Mouse (Mus musculus) MEL (cell line): ENCODE data around the gene Olfr520.

Experiments used
- CTCF ChIP-seq, 3 experiments: IDR thresholded peaks in 2 of 3; conservative IDR thresholded peaks in 1 of 3; 2 replicates each; pipeline ENCODE4 v1.5.1; 2011 to 2012; ENCODE audit warnings: low read length in 3 of 3, low read depth in 2 of 3, mild to moderate bottlenecking in 2 of 3, improper control_type of control experiment in 1 of 3, inconsistent platforms in 1 of 3, mixed read lengths in 1 of 3, moderate library complexity in 1 of 3; ENCODE audit not compliant: control insufficient read depth in 1 of 3, insufficient read depth in 1 of 3, poor library complexity in 1 of 3, severe bottlenecking in 1 of 3
- MAX ChIP-seq: IDR thresholded peaks from 2 replicates; pipeline ENCODE4 v1.6.1; 2011; ENCODE audit warnings: low read length, improper control_type of control experiment
- POLR2A ChIP-seq, 2 experiments: IDR thresholded peaks; 2 replicates each; pipeline ENCODE4 v1.6.1; 2011 to 2012; ENCODE audit warnings: low read length in 2 of 2, mild to moderate bottlenecking in 2 of 2, control low read depth in 1 of 2, improper control_type of control experiment in 1 of 2, low read depth in 1 of 2, moderate library complexity in 1 of 2; ENCODE audit not compliant: control insufficient read depth in 1 of 2, insufficient read depth in 1 of 2, poor library complexity in 1 of 2
- RAD21 ChIP-seq: IDR thresholded peaks from 2 replicates; pipeline ENCODE4 v1.6.1; 2011; ENCODE audit warnings: mild to moderate bottlenecking, low read depth, low read length, improper control_type of control experiment

GRCm38 (mm10) chr7:99710476-99710875 lies 19.6 kb upstream of the Olfr520 start:
- TF ChIP-seq POLR2A (IDR thresholded peaks at IDR 0.05; ENCODE audit: control insufficient read depth in 1 of 2, insufficient read depth in 1 of 2, low read depth in 1 of 2, low read length in 2 of 2, poor library complexity in 1 of 2): no peak
- peak; percentile 61 to 87 (median 71) for TF ChIP-seq CTCF (IDR thresholded peaks at IDR 0.05 in 2 of 3, conservative IDR thresholded peaks at IDR 0.05 in 1 of 3; ENCODE audit: control insufficient read depth in 1 of 3, insufficient read depth in 1 of 3, low read depth in 2 of 3, low read length in 3 of 3, poor library complexity in 1 of 3, severe bottlenecking in 1 of 3)
- TF ChIP-seq MAX: no peak
- peak; percentile 47 for TF ChIP-seq RAD21
